Mouse (Mus musculus) kidney, postnatal 0 days (tissue): ENCODE results near the gene Ttc28. TPM values are rescaled to one million over a fixed set of nuclear protein-coding genes. Genes with fewer than 3 reads are reported as not detected.

ENCODE experiments used
- ATAC-seq: fragments of 200-750 bp; cut with Nextera tagmentation; replicated peaks from 2 replicates; pipeline ENCODE4 v1.8.0; 2017; ENCODE audit warnings: low read depth, moderate number of reproducible peaks, moderate TSS enrichment, moderate library complexity; ENCODE audit not compliant: low FRiP score
- DNase-seq: peaks from one replicate; pipeline ENCODE4 v3.0.0-alpha.2; 2016; ENCODE audit warnings: low spot score
- H3K27ac ChIP-seq: fragments of 300-500 bp; sonication (generic); 2 replicates; pipeline ENCODE4 v1.5.1; 2014; ENCODE audit warnings: mild to moderate bottlenecking
- H3K27me3 ChIP-seq: fragments of 300-500 bp; sonication (generic); 2 replicates; pipeline ENCODE4 v1.6.1; 2014; ENCODE audit warnings: low read length, mixed read lengths; ENCODE audit not compliant: insufficient read depth
- H3K36me3 ChIP-seq: fragments of 300-500 bp; sonication (generic); 2 replicates; pipeline ENCODE4 v1.6.1; 2014; ENCODE audit warnings: low read length, mixed read lengths; ENCODE audit not compliant: insufficient read depth
- H3K4me1 ChIP-seq: fragments of 300-500 bp; sonication (generic); replicated peaks from 2 replicates; pipeline ENCODE4 v1.6.1; 2014; ENCODE audit warnings: antibody characterized with exemption, low read length, mixed read lengths; ENCODE audit not compliant: insufficient read depth
- H3K4me2 ChIP-seq: fragments of 300-500 bp; sonication (generic); 2 replicates; pipeline ENCODE4 v1.6.1; 2014; ENCODE audit warnings: mild to moderate bottlenecking, low read length, moderate library complexity, mixed read lengths
- H3K4me3 ChIP-seq: fragments of 300-500 bp; sonication (generic); replicated peaks from 2 replicates; pipeline ENCODE4 v1.5.1; 2014; ENCODE audit warnings: low read depth, low read length
- H3K9ac ChIP-seq: fragments of 300-500 bp; sonication (generic); 2 replicates; pipeline ENCODE4 v1.6.1; 2014; ENCODE audit warnings: low read depth, low read length
- H3K9me3 ChIP-seq: fragments of 300-500 bp; sonication (generic); replicated peaks from 2 replicates; pipeline ENCODE4 v1.6.1; 2016; ENCODE audit warnings: low read length, inconsistent platforms, mixed read lengths
- CTCF ChIP-seq: IDR thresholded peaks from 2 replicates; pipeline ENCODE4 v1.5.1; 2016; ENCODE audit warnings: antibody characterized with exemption, low read depth, mild to moderate bottlenecking, moderate library complexity
- WGBS: fragments of 180-500 bp; shearing (Covaris S2); extraction: QIAGEN DNeasy Blood & Tissue Kit; methylation state at CpG from one replicate; pipeline ENCODE4 v1.1.7; 2014; 5-methylcytosine and 5-hydroxymethylcytosine counted together
- polyA plus RNA-seq: library from polyadenylated mRNA; unstranded; fragments of >200 nt; fragmentation: Nextera tagmentation; extraction: Ambion mirVana; gene quantifications from 2 replicates; pipeline ENCODE4 v1.2.1, GENCODE M21; 2015

Gene Ttc28
- polyA plus RNA-seq, 1 experiment from 2014 or later, result 8.1 TPM

DNA sequence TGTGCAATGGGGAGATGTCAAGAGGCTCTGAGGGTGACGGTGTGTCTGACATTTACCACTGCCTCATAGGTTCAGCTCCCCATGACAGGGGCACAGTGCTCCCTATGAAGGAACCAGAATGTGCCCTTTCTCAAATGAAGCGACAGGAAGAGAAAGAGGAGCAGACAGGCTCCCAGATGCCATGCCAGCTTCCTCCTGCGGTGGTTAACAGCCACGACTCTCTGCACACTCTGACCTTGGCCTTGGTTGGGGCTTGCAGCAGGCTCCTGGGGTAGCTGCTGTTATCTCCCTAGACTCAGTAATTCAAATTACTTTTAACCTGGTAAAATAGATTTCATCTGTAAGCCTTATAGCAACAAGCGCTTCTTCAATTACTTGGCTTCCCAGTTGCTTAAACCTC lies 196.2 kb downstream of the Ttc28 start:
- Histone ChIP-seq H3K27ac (no peak overlapping the region), H3K9ac (no peak overlapping the region), H3K4me1 (peaks cover 10% of the 10 kb centered on the region), H3K4me2 (no peak overlapping the region), H3K9me3 (no peaks in the 10 kb centered on the region), H3K36me3 (no peaks in the 10 kb centered on the region), H3K4me3 (no peak overlapping the region), H3K27me3 (no peaks in the 10 kb centered on the region)
- no peak for DNase-seq
- ATAC-seq, result no peak
- 46% methylated on average over 5 of the region's 5 CpGs for WGBS
- TF ChIP-seq CTCF, result no peak

DNA sequence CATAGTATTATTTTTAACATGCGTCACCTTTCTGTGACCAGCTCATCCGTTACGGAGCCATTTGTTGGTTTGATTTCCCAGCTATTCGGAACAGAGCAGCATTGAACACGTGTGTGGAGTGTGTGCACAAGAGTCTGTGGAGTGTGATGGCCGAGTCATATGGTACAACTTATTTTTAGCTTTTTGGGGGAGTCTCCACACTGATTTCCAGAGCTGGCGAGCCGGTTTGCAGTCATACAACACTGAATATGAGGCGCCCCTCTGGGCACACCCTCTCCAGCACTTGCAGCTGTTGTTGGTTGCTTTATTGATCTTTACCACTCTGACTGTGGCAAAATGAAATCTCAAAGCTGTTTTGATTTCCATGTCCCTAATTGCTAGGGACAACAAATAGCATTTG lies 197.7 kb downstream of the Ttc28 start:
- Histone ChIP-seq H3K4me3 (no peak overlapping the region), H3K36me3 (no peaks in the 10 kb centered on the region), H3K4me1 (peaks cover 10% of the 10 kb centered on the region), H3K27ac (no peak overlapping the region), H3K9ac (no peak overlapping the region), H3K4me2 (no peak overlapping the region), H3K9me3 (no peaks in the 10 kb centered on the region), H3K27me3 (no peaks in the 10 kb centered on the region)
- ATAC-seq, result no peak
- 87% methylated on average over 9 of the region's 9 CpGs for WGBS
- TF ChIP-seq CTCF, result no peak
- DNase-seq, result no peak

DNA sequence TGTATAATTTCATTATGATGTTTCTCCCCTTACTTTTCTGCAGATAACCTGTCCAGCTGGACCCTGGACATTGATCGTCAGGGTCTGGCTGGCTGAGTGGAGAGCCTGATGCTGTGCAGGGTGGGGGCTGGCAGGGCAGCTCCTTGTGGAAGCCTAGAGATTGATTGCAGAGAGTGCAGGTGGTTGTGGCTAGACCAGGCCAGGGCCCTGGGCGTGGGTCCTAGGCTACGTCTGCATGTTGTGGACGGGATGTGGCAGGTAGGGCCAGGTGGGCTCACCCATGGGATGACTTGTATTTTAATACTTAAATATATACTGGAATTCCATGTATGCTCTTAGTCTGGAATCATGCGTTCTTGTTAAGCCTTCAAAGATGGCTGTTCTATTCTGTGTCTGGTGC lies 201.0 kb downstream of the Ttc28 start:
- Histone ChIP-seq H3K4me3 (no peak overlapping the region), H3K9me3 (no peaks in the 10 kb centered on the region), H3K4me2 (no peak overlapping the region), H3K27ac (no peak overlapping the region), H3K9ac (no peak overlapping the region), H3K4me1 (no peaks in the 10 kb centered on the region), H3K27me3 (no peaks in the 10 kb centered on the region), H3K36me3 (no peaks in the 10 kb centered on the region)
- DNase-seq (no peak), ATAC-seq (no peak)
- 86% methylated on average over 5 of the region's 5 CpGs for WGBS
- no peak for TF ChIP-seq CTCF

DNA sequence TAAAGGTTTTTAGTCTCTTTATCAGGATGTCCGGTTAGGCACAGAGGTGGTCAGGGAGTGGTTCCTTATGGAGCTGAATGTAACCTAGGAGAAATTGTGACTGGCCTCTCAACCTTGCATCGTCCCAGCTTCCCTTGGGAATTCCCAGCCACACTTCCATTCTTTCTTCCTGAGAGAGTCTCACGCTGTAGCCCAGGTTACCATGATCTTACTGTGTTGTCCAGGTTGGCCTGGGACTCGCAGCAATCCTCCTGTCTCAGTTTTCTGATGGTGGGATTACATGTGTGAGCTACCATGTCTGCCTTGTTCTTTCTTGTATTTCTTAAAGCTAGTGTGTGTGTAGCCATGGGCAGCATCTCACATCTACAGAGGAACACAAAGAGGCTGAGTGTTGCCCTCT lies 206.2 kb downstream of the Ttc28 start:
- no peak overlapping the region for H3K9ac ChIP-seq
- TF ChIP-seq CTCF, result no peak; the same call in 1 of the 2 replicates
- H3K36me3 ChIP-seq, result 0 out of 2 replicates have a peak, but pooled peaks cover 4% of the 10 kb centered on the region
- DNase-seq, result no peak
- no peaks in the 10 kb centered on the region for H3K27me3 ChIP-seq
- H3K4me2 ChIP-seq, result no peak overlapping the region
- no peak overlapping the region for H3K27ac ChIP-seq
- WGBS, result 93% methylated on average over 4 of the region's 4 CpGs
- no peak for ATAC-seq
- no peak overlapping the region for H3K4me3 ChIP-seq
- H3K9me3 ChIP-seq, result no peaks in the 10 kb centered on the region
- no peaks in the 10 kb centered on the region for H3K4me1 ChIP-seq

DNA sequence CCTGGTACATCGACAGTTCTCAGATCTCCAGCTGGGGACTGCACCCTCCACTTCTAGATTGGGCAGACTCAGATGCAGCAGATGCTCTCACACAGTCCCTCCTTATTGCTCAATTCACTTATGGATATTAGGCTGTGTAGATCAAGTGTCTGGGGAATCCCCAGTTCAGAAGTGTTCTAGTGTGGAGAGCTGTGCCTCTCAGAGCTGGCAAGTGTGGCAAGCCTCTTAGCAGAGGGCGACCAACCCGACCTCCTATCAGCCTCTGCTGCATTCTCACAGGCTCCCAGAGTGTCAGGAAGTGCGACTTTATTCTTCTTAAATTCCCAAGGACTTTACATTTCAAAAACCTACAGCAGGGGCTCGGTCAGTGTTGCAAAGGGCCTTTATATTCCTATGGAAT lies 217.1 kb downstream of the Ttc28 start:
- ATAC-seq (no peak), DNase-seq (no peak)
- H3K27ac ChIP-seq, result no peak overlapping the region
- H3K36me3 ChIP-seq, result 0 out of 2 replicates have a peak, but pooled peaks cover 3% of the 10 kb centered on the region
- 52% methylated on average over 5 of the region's 5 CpGs for WGBS
- no peaks in the 10 kb centered on the region for H3K27me3 ChIP-seq
- H3K4me3 ChIP-seq, result no peak overlapping the region
- no peak overlapping the region for H3K9ac ChIP-seq
- H3K9me3 ChIP-seq, result no peaks in the 10 kb centered on the region
- H3K4me1 ChIP-seq, result peaks cover 14% of the 10 kb centered on the region
- H3K4me2 ChIP-seq, result no peak overlapping the region
- TF ChIP-seq CTCF, result no peak

DNA sequence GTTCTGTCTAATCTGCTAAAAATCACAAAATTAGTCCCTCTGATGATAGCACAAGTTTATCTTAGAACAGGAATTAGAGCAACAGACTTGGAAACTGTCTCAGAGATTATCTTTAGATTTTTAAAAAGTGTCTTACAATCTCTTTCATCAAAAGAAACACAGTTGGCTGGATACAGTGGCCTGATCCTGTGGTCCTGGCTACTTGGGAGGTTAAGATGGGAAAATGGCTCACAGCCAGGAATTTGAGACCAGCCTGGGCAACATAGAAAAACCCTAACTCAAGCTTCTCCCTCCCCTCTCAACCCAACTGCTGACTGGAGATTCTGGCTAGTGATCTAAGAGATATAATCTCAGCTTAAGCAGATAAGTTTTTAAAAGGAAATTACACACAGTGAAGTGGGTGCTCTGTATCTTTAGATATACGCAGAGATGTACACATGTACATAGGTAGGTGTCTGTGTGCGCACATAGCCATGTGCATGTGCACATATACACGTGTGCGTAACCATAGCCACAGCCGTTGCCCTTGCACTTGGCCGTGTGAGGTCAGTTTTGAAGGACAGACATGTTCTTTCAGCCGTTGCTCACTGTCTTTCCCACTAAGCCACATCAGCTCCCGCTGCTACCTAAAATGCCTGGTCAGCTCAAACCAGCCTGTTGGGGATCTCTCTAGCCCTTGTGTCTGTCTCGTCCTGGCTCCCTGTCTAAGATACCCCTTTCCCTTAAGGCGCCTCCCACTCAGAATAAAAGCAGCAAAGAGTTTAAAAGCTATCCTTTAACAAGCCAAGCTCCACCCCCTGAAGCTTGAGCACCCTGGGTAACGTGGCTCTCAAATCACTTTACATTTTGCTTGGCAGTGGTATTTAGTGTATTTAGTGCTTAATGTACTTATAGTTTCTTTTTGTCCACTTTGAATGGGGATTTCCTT lies 217.9 kb downstream of the Ttc28 start:
- H3K27me3 ChIP-seq, result no peaks in the 10 kb centered on the region
- 42% methylated on average over 11 of the region's 11 CpGs for WGBS
- no peak overlapping the region for H3K4me3 ChIP-seq
- H3K4me1 ChIP-seq, result peaks cover 18% of the 10 kb centered on the region
- 0 out of 2 replicates have a peak, but pooled peaks cover 3% of the 10 kb centered on the region for H3K36me3 ChIP-seq
- no peak overlapping the region for H3K4me2 ChIP-seq
- no peak overlapping the region for H3K9ac ChIP-seq
- H3K27ac ChIP-seq, result no peak overlapping the region
- TF ChIP-seq CTCF, result no peak
- DNase-seq (peak; percentile 54), ATAC-seq (no peak)
- no peaks in the 10 kb centered on the region for H3K9me3 ChIP-seq
